Mouse (Mus musculus) embryonic fibroblast, embryonic 13.5 days (primary cell): ENCODE results near the gene Tagln2. TPM values are rescaled to one million over a fixed set of nuclear protein-coding genes. Genes with fewer than 3 reads are reported as not detected.
A peak's percentile ranks its signal among the peaks of the same experiment; 100 is the strongest.

ENCODE experiments used
- H3K27ac ChIP-seq: 2 replicates; pipeline ENCODE4 v1.5.1; 2012; ENCODE audit warnings: low read length, control low read depth, inconsistent platforms; ENCODE audit not compliant: insufficient read depth
- H3K4me1 ChIP-seq: 2 replicates; pipeline ENCODE4 v1.6.1; 2011; ENCODE audit warnings: low read length; ENCODE audit not compliant: control insufficient read depth, insufficient read depth
- H3K4me3 ChIP-seq: 2 replicates; pipeline ENCODE4 v1.5.1; 2011; ENCODE audit warnings: mild to moderate bottlenecking, control low read depth, low read length; ENCODE audit not compliant: insufficient read depth
- CTCF ChIP-seq: IDR thresholded peaks from 2 replicates; pipeline ENCODE4 v1.5.1; 2011; ENCODE audit warnings: mild to moderate bottlenecking, control low read depth, low read length, moderate library complexity, borderline replicate concordance; ENCODE audit not compliant: insufficient read depth
- POLR2A ChIP-seq: IDR thresholded peaks from 2 replicates; pipeline ENCODE4 v1.6.1; 2011; ENCODE audit warnings: low read depth, mild to moderate bottlenecking, control low read depth, low read length, moderate library complexity
- polyA plus RNA-seq: library from polyadenylated mRNA; stranded (reverse); fragments of >200 nt; gene quantifications from 2 replicates; pipeline ENCODE4 v1.2.4, GENCODE M21; 2011; ENCODE audit warnings: low read depth; ENCODE audit not compliant: missing spikeins, insufficient read length

Tagln2 gene
- polyA plus RNA-seq, 1 experiment = 468 TPM

GRCm38 (mm10) chr1:172501371-172502144, 1.7 kb downstream of the Tagln2 start:
- Histone ChIP-seq H3K4me3 (peak overlapping the region; percentile 86), H3K27ac (peak overlapping the region; percentile 94), H3K4me1 (peaks cover 3% of the 10 kb centered on the region; the same call in 1 of the 2 replicates)
- TF ChIP-seq CTCF (no peak), POLR2A (peak; percentile 51)

DNA sequence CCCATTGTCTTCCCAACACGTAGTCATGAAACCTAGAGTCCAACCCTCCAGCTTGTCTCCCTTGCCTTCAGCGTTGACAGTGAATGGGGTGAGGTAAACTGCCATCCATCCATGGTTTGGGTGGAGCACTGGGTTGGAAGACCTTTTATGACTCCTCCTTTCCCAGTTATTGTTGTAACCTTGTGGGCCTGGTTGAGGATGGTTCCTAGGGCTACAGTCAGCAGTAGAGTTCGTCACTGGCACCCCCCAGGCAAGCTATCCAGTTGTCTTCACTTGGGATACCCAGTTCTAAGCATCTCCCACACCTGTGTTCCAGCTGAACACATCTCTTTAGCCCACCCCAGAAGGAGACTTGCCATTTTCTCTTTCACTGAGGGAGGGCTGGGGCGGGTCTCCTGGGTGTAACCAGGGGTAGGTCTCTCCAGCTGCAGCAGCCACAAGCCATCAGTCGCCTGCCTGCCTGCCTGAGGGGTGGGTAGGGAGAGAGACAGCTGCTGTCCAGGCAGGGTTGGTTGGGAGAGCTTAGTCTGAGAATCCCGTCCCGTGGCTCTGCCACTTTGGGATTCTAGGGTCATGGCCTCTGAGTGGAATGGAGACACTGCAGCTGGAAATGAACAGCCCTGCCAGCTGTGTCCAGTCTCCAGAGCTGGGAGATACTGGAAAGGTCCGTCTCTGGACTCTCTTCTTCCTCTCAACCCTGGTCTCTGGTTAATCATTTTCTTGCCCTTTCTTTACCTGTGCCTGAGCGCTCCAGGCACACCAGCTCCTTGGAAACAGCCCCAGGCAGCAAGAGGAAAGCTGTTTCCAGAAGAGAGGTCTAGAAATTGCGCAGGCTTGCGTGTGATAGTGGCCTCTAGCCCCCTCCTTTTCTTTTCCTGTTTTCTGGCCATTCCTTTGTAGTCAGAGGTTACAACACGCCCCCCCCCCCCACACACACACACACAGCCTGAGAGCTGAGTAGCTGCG, 2.6 kb downstream of the Tagln2 start:
- Histone ChIP-seq H3K27ac (peak overlapping the region; percentile 94), H3K4me1 (peaks cover 3% of the 10 kb centered on the region; the same call in 1 of the 2 replicates), H3K4me3 (peak overlapping the region; percentile 86)
- TF ChIP-seq POLR2A (peak; percentile 52; the same call in 1 of the 2 replicates), CTCF (no peak)

GRCm38 (mm10) chr1:172503111-172503997, 3.5 kb downstream of the Tagln2 start:
- peak overlapping the region; percentile 94 for H3K27ac ChIP-seq

GRCm38 (mm10) chr1:172504756-172505155, 4.9 kb downstream of the Tagln2 start:
- H3K4me3 ChIP-seq = no peak overlapping the region
- TF ChIP-seq CTCF (no peak), POLR2A (no peak)
- H3K27ac ChIP-seq = no peak overlapping the region
- peaks cover 3% of the 10 kb centered on the region; the same call in 1 of the 2 replicates for H3K4me1 ChIP-seq

More at GRCm38 (mm10) chr1:172503111-172503997, 3.5 kb downstream of the Tagln2 start:
- Histone ChIP-seq H3K4me1 (peaks cover 3% of the 10 kb centered on the region; the same call in 1 of the 2 replicates), H3K4me3 (peak overlapping the region; percentile 86)
- TF ChIP-seq CTCF = no peak
- peak; percentile 18; the same call in 1 of the 2 replicates for TF ChIP-seq POLR2A

DNA sequence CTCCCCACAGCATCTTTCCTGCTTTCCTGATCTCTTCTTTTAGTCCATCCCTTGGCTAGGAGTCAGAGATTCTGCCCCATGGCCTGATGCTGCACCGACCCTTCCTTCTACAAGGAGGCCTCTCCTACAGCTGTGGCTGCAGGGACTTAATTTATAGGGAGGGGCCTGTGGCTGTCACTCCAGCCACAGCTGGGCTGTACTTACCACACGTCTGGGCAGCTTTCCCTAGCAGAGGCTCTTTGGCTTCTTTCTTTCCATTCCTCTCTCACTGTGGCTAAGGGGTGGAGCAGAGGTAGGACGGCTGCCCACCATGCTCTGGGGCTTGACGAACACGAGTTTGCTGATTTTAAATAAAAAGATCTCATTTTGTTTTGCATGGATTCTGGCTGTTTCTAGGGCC, 7.2 kb downstream of the Tagln2 start:
- H3K27ac ChIP-seq = no peak overlapping the region
- peaks cover 3% of the 10 kb centered on the region; the same call in 1 of the 2 replicates for H3K4me1 ChIP-seq
- no peak for TF ChIP-seq CTCF
- TF ChIP-seq POLR2A = peak; percentile 26; the same call in 1 of the 2 replicates
- H3K4me3 ChIP-seq = no peak overlapping the region

DNA sequence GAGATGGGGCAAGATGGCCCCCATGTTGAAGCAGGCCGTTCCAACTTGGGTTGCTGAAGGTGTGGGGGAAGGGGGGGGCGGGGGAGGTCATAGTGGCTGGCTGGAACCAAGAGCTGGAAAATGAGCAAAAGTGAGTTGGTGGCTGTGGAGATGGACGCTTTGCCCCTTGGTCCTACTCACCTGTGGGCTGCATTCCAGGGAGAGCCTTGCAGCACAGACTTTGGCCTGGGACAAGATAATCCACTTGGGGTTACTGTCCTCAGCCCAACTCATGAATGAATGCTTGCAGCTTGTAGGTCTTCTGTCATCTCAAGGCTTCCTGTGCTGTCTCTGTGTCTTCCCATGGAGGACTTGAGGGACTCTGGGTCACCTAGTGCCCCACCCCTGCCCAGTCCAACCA, 7.9 kb downstream of the Tagln2 start:
- Histone ChIP-seq H3K27ac (no peak overlapping the region), H3K4me1 (peaks cover 3% of the 10 kb centered on the region; the same call in 1 of the 2 replicates), H3K4me3 (no peak overlapping the region)
- TF ChIP-seq CTCF (no peak), POLR2A (no peak)

DNA sequence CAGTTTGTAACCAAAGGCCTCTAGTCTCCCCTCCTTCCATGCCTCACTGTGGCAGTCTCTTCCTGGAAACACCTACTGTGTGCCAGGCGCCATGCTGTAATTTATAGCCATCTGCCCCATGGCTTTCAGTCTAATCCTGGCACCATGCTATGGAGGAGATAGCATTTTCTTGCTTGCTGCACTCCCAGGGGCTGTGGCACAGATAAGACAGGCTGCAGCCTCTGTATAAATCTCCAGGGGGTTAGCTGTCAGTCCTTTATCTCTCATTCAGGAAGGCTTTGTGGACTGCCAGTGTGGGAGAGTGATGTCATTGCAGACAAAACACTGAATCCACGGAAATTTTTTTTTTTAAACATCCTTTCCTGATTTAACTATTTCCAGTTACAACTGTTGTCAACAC, 8.3 kb downstream of the Tagln2 start:
- Histone ChIP-seq H3K27ac (no peak overlapping the region), H3K4me3 (no peak overlapping the region), H3K4me1 (peaks cover 3% of the 10 kb centered on the region; the same call in 1 of the 2 replicates)
- TF ChIP-seq CTCF (no peak), POLR2A (no peak)

DNA sequence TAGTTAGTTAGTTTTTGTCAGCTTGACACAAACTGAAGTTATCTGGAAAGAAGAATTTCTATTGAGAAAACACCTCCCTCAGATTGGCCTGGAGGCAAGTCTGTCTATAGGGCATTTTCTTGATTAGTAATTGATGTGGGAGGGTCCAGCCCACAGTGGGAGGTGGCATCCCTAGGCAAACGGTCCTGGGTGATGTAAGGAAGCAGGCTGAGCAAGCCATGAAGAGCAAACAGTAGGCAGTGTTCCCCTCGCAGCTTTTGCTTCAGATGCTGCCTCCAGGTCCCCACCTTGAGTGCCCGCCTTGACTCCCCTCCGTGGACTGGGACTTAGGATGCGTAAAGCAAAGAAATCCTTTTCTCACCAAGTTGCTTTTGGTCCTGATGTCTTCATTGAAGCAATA, 9.4 kb downstream of the Tagln2 start:
- no peaks in the 10 kb centered on the region for H3K4me1 ChIP-seq
- TF ChIP-seq CTCF = no peak
- TF ChIP-seq POLR2A = no peak
- H3K27ac ChIP-seq = no peak overlapping the region
- no peak overlapping the region for H3K4me3 ChIP-seq

DNA sequence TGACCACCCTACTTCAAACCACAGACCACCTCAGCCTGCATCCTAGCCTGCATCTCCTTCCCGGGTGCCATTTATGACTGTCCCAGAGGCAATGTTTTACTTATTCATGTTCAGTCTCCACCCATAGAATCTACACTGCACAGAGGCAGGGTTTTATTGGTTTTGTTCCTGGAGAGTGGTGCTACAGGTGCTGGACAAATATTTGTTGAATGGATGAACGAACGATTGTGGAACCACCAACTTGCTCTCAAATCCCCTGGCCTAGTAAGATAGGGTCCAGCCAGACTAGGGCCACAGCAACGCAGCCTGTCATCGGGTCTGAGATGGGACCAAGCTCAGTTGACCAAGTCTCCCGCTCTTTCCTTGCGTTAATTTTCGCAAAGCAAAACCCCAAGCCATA, 10.1 kb downstream of the Tagln2 start:
- Histone ChIP-seq H3K4me3 (no peak overlapping the region), H3K4me1 (no peaks in the 10 kb centered on the region), H3K27ac (no peak overlapping the region)
- TF ChIP-seq POLR2A (no peak), CTCF (no peak)
